Mouse (Mus musculus): ENCODE results near the gene Trim44. TPM values are rescaled to one million over a fixed set of nuclear protein-coding genes. Genes with fewer than 3 reads are reported as not detected.
A peak's percentile ranks its signal among the peaks of the same experiment; 100 is the strongest.

The Trim44 gene
- polyA plus RNA-seq, 1 experiment from 2014 or later = 54.2 TPM

- 78% methylated on average over 1 of the region's 1 CpGs for whole genome bisulfite sequencing
- H3K4me1 ChIP-seq = peaks cover 7% of the 10 kb centered on the region; the same call in 1 of the 2 replicates
- H3K9ac ChIP-seq = no peak overlapping the region
- H3K27me3 ChIP-seq = no peaks in the 10 kb centered on the region
- no peak overlapping the region for H3K27ac ChIP-seq
- H3K4me2 ChIP-seq = no peak overlapping the region
- H3K9me3 ChIP-seq = no peaks in the 10 kb centered on the region
- H3K4me3 ChIP-seq (replicated peaks) = no peak overlapping the region
- ATAC-seq (ENCODE audit: low FRiP score) = no peak
- no peaks in the 10 kb centered on the region for H3K36me3 ChIP-seq (replicated peaks)
Observed at GRCm38 (mm10) chr2:102293181-102293580, 114.4 kb downstream of the Trim44 start.

- no peak overlapping the region for H3K27ac ChIP-seq
- WGBS = 88% methylated on average over 1 of the region's 1 CpGs
- ATAC-seq (ENCODE audit: low FRiP score) = no peak
- no peak overlapping the region for H3K4me2 ChIP-seq
- H3K36me3 ChIP-seq (replicated peaks) = no peaks in the 10 kb centered on the region
- no peaks in the 10 kb centered on the region for H3K9me3 ChIP-seq
- no peak overlapping the region for H3K4me3 ChIP-seq (replicated peaks)
- H3K27me3 ChIP-seq = no peaks in the 10 kb centered on the region
- H3K4me1 ChIP-seq = peaks cover 7% of the 10 kb centered on the region; the same call in 1 of the 2 replicates
- H3K9ac ChIP-seq = no peak overlapping the region
Observed at GRCm38 (mm10) chr2:102292051-102292450, 115.6 kb downstream of the Trim44 start.

GRCm38 (mm10) chr2:102291533-102291932 is 116.1 kb downstream of the Trim44 start:
- 88% methylated on average over 2 of the region's 2 CpGs for WGBS
- no peaks in the 10 kb centered on the region for H3K36me3 ChIP-seq (replicated peaks)

GRCm38 (mm10) chr2:102290041-102290440 is 117.6 kb downstream of the Trim44 start:
- H3K4me1 ChIP-seq = peaks cover 5% of the 10 kb centered on the region; the same call in 1 of the 2 replicates
- ATAC-seq (ENCODE audit: low FRiP score) = peak; percentile 61; the same call in 1 of the 2 replicates
- no peak overlapping the region for H3K4me2 ChIP-seq
- H3K9ac ChIP-seq = no peak overlapping the region
- no peak overlapping the region for H3K27ac ChIP-seq
- 63% methylated on average over 5 of the region's 5 CpGs for WGBS
- no peak overlapping the region for H3K4me3 ChIP-seq (replicated peaks)
- H3K9me3 ChIP-seq = no peaks in the 10 kb centered on the region
- no peaks in the 10 kb centered on the region for H3K36me3 ChIP-seq (replicated peaks)
- H3K27me3 ChIP-seq = no peaks in the 10 kb centered on the region

More at GRCm38 (mm10) chr2:102291533-102291932, 116.1 kb downstream of the Trim44 start:
- Histone ChIP-seq H3K4me1 (peaks cover 7% of the 10 kb centered on the region; the same call in 1 of the 2 replicates), H3K9ac (no peak overlapping the region), H3K9me3 (no peaks in the 10 kb centered on the region), H3K27me3 (no peaks in the 10 kb centered on the region), H3K4me2 (no peak overlapping the region), H3K4me3 (replicated peaks) (no peak overlapping the region), H3K27ac (no peak overlapping the region)
- ATAC-seq (ENCODE audit: low FRiP score) = no peak

- Histone ChIP-seq H3K36me3 (replicated peaks) (no peaks in the 10 kb centered on the region), H3K27ac (no peak overlapping the region), H3K4me1 (no peaks in the 10 kb centered on the region), H3K27me3 (no peaks in the 10 kb centered on the region), H3K4me3 (replicated peaks) (no peak overlapping the region), H3K4me2 (no peak overlapping the region), H3K9me3 (no peaks in the 10 kb centered on the region), H3K9ac (no peak overlapping the region)
- 84% methylated on average over 5 of the region's 5 CpGs for WGBS
- no peak for ATAC-seq (ENCODE audit: low FRiP score)
Observed at GRCm38 (mm10) chr2:102288676-102289075, 119.0 kb downstream of the Trim44 start.

- WGBS = 77% methylated on average over 3 of the region's 3 CpGs
- no peaks in the 10 kb centered on the region for H3K9me3 ChIP-seq
- no peaks in the 10 kb centered on the region for H3K4me1 ChIP-seq
- H3K9ac ChIP-seq = no peak overlapping the region
- H3K4me2 ChIP-seq = no peak overlapping the region
- H3K36me3 ChIP-seq (replicated peaks) = no peaks in the 10 kb centered on the region
- H3K4me3 ChIP-seq (replicated peaks) = no peak overlapping the region
- H3K27ac ChIP-seq = no peak overlapping the region
- no peak for ATAC-seq (ENCODE audit: low FRiP score)
- H3K27me3 ChIP-seq = no peaks in the 10 kb centered on the region
Observed at GRCm38 (mm10) chr2:102287369-102287768, 120.3 kb downstream of the Trim44 start.

GRCm38 (mm10) chr2:102282081-102282480 is 125.5 kb downstream of the Trim44 start:
- H3K4me1 ChIP-seq = peaks cover 5% of the 10 kb centered on the region
- no peak overlapping the region for H3K4me2 ChIP-seq
- H3K9ac ChIP-seq = no peak overlapping the region
- H3K4me3 ChIP-seq (replicated peaks) = no peak overlapping the region
- WGBS = 81% methylated on average over 7 of the region's 7 CpGs
- no peaks in the 10 kb centered on the region for H3K27me3 ChIP-seq
- no peaks in the 10 kb centered on the region for H3K36me3 ChIP-seq (replicated peaks)
- no peak for ATAC-seq (ENCODE audit: low FRiP score)
- H3K27ac ChIP-seq = no peak overlapping the region
- H3K9me3 ChIP-seq = no peaks in the 10 kb centered on the region

GRCm38 (mm10) chr2:102279779-102280178 is 127.8 kb downstream of the Trim44 start:
- Histone ChIP-seq H3K9ac (no peak overlapping the region), H3K4me1 (peaks cover 10% of the 10 kb centered on the region), H3K36me3 (replicated peaks) (no peaks in the 10 kb centered on the region), H3K27me3 (no peaks in the 10 kb centered on the region), H3K4me3 (replicated peaks) (no peak overlapping the region), H3K9me3 (no peaks in the 10 kb centered on the region), H3K4me2 (no peak overlapping the region), H3K27ac (no peak overlapping the region)
- WGBS = 63% methylated on average over 7 of the region's 7 CpGs
- ATAC-seq (ENCODE audit: low FRiP score) = no peak

GRCm38 (mm10) chr2:102277946-102278345 is 129.7 kb downstream of the Trim44 start:
- Histone ChIP-seq H3K36me3 (replicated peaks) (no peaks in the 10 kb centered on the region), H3K9ac (no peak overlapping the region), H3K4me1 (peaks cover 10% of the 10 kb centered on the region), H3K27ac (no peak overlapping the region), H3K4me2 (no peak overlapping the region), H3K4me3 (replicated peaks) (no peak overlapping the region), H3K27me3 (no peaks in the 10 kb centered on the region), H3K9me3 (no peaks in the 10 kb centered on the region)
- no peak for ATAC-seq (ENCODE audit: low FRiP score)
- WGBS = 25% methylated on average over 1 of the region's 1 CpGs

- Histone ChIP-seq H3K4me2 (no peak overlapping the region), H3K9me3 (no peaks in the 10 kb centered on the region), H3K36me3 (replicated peaks) (no peaks in the 10 kb centered on the region), H3K4me1 (peaks cover 10% of the 10 kb centered on the region), H3K9ac (no peak overlapping the region), H3K27me3 (no peaks in the 10 kb centered on the region), H3K4me3 (replicated peaks) (no peak overlapping the region), H3K27ac (no peak overlapping the region)
- WGBS = 91% methylated on average over 7 of the region's 7 CpGs
- ATAC-seq (ENCODE audit: low FRiP score) = no peak
Observed at GRCm38 (mm10) chr2:102273280-102273679, 134.3 kb downstream of the Trim44 start.

- WGBS = 61% methylated on average over 13 of the region's 13 CpGs
- Histone ChIP-seq H3K9me3 (no peaks in the 10 kb centered on the region), H3K4me2 (no peak overlapping the region), H3K4me3 (replicated peaks) (no peak overlapping the region), H3K36me3 (replicated peaks) (no peaks in the 10 kb centered on the region), H3K9ac (no peak overlapping the region), H3K27ac (no peak overlapping the region), H3K4me1 (no peaks in the 10 kb centered on the region), H3K27me3 (no peaks in the 10 kb centered on the region)
- ATAC-seq (ENCODE audit: low FRiP score) = no peak
Observed at GRCm38 (mm10) chr2:102267582-102268339, 139.9 kb downstream of the Trim44 start.

GRCm38 (mm10) chr2:102266911-102267310 is 140.7 kb downstream of the Trim44 start:
- H3K36me3 ChIP-seq (replicated peaks) = no peaks in the 10 kb centered on the region
- ATAC-seq (ENCODE audit: low FRiP score) = no peak
- H3K4me3 ChIP-seq (replicated peaks) = no peak overlapping the region
- H3K4me1 ChIP-seq = no peaks in the 10 kb centered on the region
- WGBS = 96% methylated on average over 3 of the region's 3 CpGs
- no peak overlapping the region for H3K4me2 ChIP-seq
- H3K9ac ChIP-seq = no peak overlapping the region
- no peaks in the 10 kb centered on the region for H3K27me3 ChIP-seq
- no peak overlapping the region for H3K27ac ChIP-seq
- no peaks in the 10 kb centered on the region for H3K9me3 ChIP-seq

- peak overlapping the region; percentile 32 for H3K4me2 ChIP-seq
- 14% methylated on average over 13 of the region's 13 CpGs for WGBS
- peaks cover 20% of the 10 kb centered on the region for H3K4me1 ChIP-seq
- no peak overlapping the region; the same call in 1 of the 2 replicates for H3K4me3 ChIP-seq (replicated peaks)
- no peaks in the 10 kb centered on the region for H3K9me3 ChIP-seq
- H3K27me3 ChIP-seq = peaks cover 23% of the 10 kb centered on the region; the same call in 1 of the 2 replicates
- no peak overlapping the region for H3K27ac ChIP-seq
- H3K9ac ChIP-seq = no peak overlapping the region
- peak; percentile 54; the same call in 1 of the 2 replicates for ATAC-seq (ENCODE audit: low FRiP score)
- no peaks in the 10 kb centered on the region for H3K36me3 ChIP-seq (replicated peaks)
Observed at GRCm38 (mm10) chr2:102259139-102259538, 148.5 kb downstream of the Trim44 start.
